Mouse (Mus musculus): ENCODE data around the gene Arhgef7.

DNA sequence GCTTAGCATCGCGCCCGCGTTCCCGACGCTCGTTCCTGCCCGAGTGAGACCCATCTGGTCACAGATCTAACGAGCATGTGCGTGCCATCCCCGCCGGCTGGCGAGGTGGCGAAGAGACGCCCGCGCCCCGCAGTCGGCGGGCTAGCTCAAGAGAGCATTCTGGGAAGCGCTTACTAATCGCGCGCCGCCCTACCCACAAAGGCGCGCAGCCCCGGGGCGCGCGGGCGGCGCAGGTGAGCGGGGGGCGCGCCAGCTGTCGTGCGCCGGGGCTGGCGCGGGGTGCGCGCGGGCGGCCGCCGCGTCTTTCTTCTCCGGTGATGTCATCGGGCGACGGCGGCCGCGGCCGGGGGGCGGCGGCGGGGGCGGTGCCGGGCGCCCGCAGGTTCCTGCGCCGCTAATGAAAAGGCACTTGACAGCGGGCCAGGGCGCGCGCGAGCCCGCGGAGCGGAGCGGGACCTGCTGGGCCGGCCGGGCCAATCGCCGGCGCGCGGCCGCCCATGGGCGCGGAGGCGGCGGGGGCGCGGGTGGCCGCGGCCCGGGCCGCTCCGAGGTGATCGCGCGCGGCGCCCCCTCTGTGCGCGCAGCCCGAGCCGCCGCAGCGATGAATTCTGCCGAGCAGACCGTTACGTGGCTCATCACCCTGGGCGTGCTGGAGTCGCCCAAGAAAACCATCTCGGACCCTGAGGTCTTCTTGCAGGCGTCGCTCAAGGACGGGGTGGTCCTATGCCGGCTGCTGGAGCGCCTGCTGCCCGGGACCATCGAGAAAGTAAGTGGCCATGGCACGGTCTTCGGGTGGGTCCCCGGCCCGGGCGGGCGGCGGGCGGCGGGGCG lies at the start of gene Arhgef7:
- TF ChIP-seq CTCF (IDR thresholded peaks at IDR 0.05; ENCODE audit: low read depth) (no peak), EP300 (IDR thresholded peaks at IDR 0.05; ENCODE audit: low read depth) (no peak)
